Mouse (Mus musculus) embryonic facial prominence, embryonic 13.5 days (tissue): ENCODE data around the gene Ppm1h. TPM values are rescaled to one million over a fixed set of nuclear protein-coding genes. Genes with fewer than 3 reads are reported as not detected.
A peak's percentile ranks its signal among the peaks of the same experiment; 100 is the strongest.

ENCODE experiments used
- ATAC-seq: fragments of 200-750 bp; cut with Nextera tagmentation; 2 replicates; pipeline ENCODE4 v1.8.0; 2017; ENCODE audit warnings: low read depth; ENCODE audit not compliant: insufficient number of reproducible peaks, insufficient read depth, low FRiP score, low TSS enrichment
- H3K27ac ChIP-seq: fragments of 300-500 bp; sonication (generic); 2 replicates; pipeline ENCODE4 v1.5.1; 2015; ENCODE audit warnings: moderate library complexity, mild to moderate bottlenecking, inconsistent platforms
- H3K27me3 ChIP-seq: fragments of 300-500 bp; sonication (generic); 2 replicates; pipeline ENCODE4 v1.6.1; 2015; ENCODE audit warnings: mild to moderate bottlenecking, inconsistent platforms
- H3K36me3 ChIP-seq: fragments of 300-500 bp; sonication (generic); 2 replicates; pipeline ENCODE4 v1.6.1; 2015; ENCODE audit warnings: mild to moderate bottlenecking, inconsistent platforms
- H3K4me1 ChIP-seq: fragments of 300-500 bp; sonication (generic); 2 replicates; pipeline ENCODE4 v1.6.1; 2015; ENCODE audit warnings: inconsistent platforms
- H3K4me2 ChIP-seq: fragments of 300-500 bp; sonication (generic); 2 replicates; pipeline ENCODE4 v1.6.1; 2015; ENCODE audit warnings: moderate library complexity, mild to moderate bottlenecking, inconsistent platforms
- H3K4me3 ChIP-seq: fragments of 300-500 bp; sonication (generic); 2 replicates; pipeline ENCODE4 v1.5.1; 2015; ENCODE audit warnings: mild to moderate bottlenecking, inconsistent platforms
- H3K9ac ChIP-seq: fragments of 300-500 bp; sonication (generic); 2 replicates; pipeline ENCODE4 v1.6.1; 2015; ENCODE audit warnings: mild to moderate bottlenecking, inconsistent platforms
- H3K9me3 ChIP-seq: fragments of 300-500 bp; sonication (generic); 2 replicates; pipeline ENCODE4 v1.6.1; 2016; ENCODE audit warnings: inconsistent platforms
- WGBS: fragments of 180-500 bp; shearing (Covaris S2); methylation state at CpG from one replicate; pipeline ENCODE4 v1.1.7; 2015; ENCODE audit warnings: mixed read lengths; 5-methylcytosine and 5-hydroxymethylcytosine counted together
- polyA plus RNA-seq: library from polyadenylated mRNA; unstranded; fragments of >200 nt; fragmentation: Nextera tagmentation; extraction: Ambion mirVana; gene quantifications from 2 replicates; pipeline ENCODE4 v1.2.1, GENCODE M21; 2015

The Ppm1h gene
- polyA plus RNA-seq, 1 experiment from 2014 or later = 4.0 TPM

GRCm38 (mm10) chr10:122823642-122824041 lies 145.1 kb downstream of the Ppm1h start:
- Histone ChIP-seq H3K27me3 (no peaks in the 10 kb centered on the region), H3K4me1 (peaks cover 22% of the 10 kb centered on the region), H3K27ac (no peak overlapping the region), H3K9ac (no peak overlapping the region), H3K9me3 (no peaks in the 10 kb centered on the region), H3K36me3 (no peaks in the 10 kb centered on the region), H3K4me2 (peak overlapping the region; percentile 37), H3K4me3 (no peak overlapping the region)
- no peak for ATAC-seq
- WGBS = 37% methylated on average over 13 of the region's 13 CpGs

GRCm38 (mm10) chr10:122826696-122827331 lies 148.3 kb downstream of the Ppm1h start:
- peaks cover 31% of the 10 kb centered on the region for H3K4me1 ChIP-seq

GRCm38 (mm10) chr10:122827719-122828414 lies 149.3 kb downstream of the Ppm1h start:
- peak; percentile 16; the same call in 1 of the 2 replicates for ATAC-seq
- Histone ChIP-seq H3K4me3 (no peak overlapping the region), H3K4me2 (no peak overlapping the region), H3K36me3 (no peaks in the 10 kb centered on the region), H3K9ac (no peak overlapping the region), H3K27ac (0 out of 2 replicates have a peak overlapping the region, but pooled peaks have one; percentile 28), H3K9me3 (no peaks in the 10 kb centered on the region), H3K4me1 (peaks cover 31% of the 10 kb centered on the region), H3K27me3 (no peaks in the 10 kb centered on the region)
- 66% methylated on average over 12 of the region's 12 CpGs for WGBS

More at GRCm38 (mm10) chr10:122826696-122827331, 148.3 kb downstream of the Ppm1h start:
- no peak for ATAC-seq
- H3K4me3 ChIP-seq = no peak overlapping the region
- H3K27ac ChIP-seq = no peak overlapping the region
- H3K9ac ChIP-seq = no peak overlapping the region
- H3K36me3 ChIP-seq = no peaks in the 10 kb centered on the region
- no peaks in the 10 kb centered on the region for H3K27me3 ChIP-seq
- no peak overlapping the region for H3K4me2 ChIP-seq
- H3K9me3 ChIP-seq = no peaks in the 10 kb centered on the region
- WGBS = 77% methylated on average over 16 of the region's 16 CpGs

GRCm38 (mm10) chr10:122829801-122830217 lies 151.2 kb downstream of the Ppm1h start:
- no peak for ATAC-seq
- 27% methylated on average over 3 of the region's 3 CpGs for WGBS
- no peaks in the 10 kb centered on the region for H3K36me3 ChIP-seq
- H3K4me3 ChIP-seq = no peak overlapping the region
- H3K4me1 ChIP-seq = peaks cover 22% of the 10 kb centered on the region
- H3K27ac ChIP-seq = peak overlapping the region; percentile 51
- no peaks in the 10 kb centered on the region for H3K27me3 ChIP-seq
- no peak overlapping the region for H3K4me2 ChIP-seq
- no peaks in the 10 kb centered on the region for H3K9me3 ChIP-seq
- H3K9ac ChIP-seq = no peak overlapping the region

GRCm38 (mm10) chr10:122830638-122831037 lies 152.1 kb downstream of the Ppm1h start:
- no peak for ATAC-seq
- no peak overlapping the region for H3K4me3 ChIP-seq
- H3K9me3 ChIP-seq = no peaks in the 10 kb centered on the region
- no peaks in the 10 kb centered on the region for H3K36me3 ChIP-seq
- peak overlapping the region; percentile 51; the same call in 1 of the 2 replicates for H3K27ac ChIP-seq
- H3K27me3 ChIP-seq = no peaks in the 10 kb centered on the region
- H3K4me1 ChIP-seq = peaks cover 22% of the 10 kb centered on the region
- H3K9ac ChIP-seq = no peak overlapping the region
- WGBS = 87% methylated on average over 10 of the region's 10 CpGs
- H3K4me2 ChIP-seq = no peak overlapping the region

GRCm38 (mm10) chr10:122842014-122842413 lies 163.5 kb downstream of the Ppm1h start:
- Histone ChIP-seq H3K4me3 (no peak overlapping the region), H3K27ac (no peak overlapping the region), H3K4me2 (no peak overlapping the region), H3K27me3 (no peaks in the 10 kb centered on the region), H3K4me1 (peaks cover 10% of the 10 kb centered on the region), H3K36me3 (no peaks in the 10 kb centered on the region), H3K9ac (no peak overlapping the region), H3K9me3 (peaks cover 6% of the 10 kb centered on the region; the same call in 1 of the 2 replicates)
- 93% methylated on average over 8 of the region's 8 CpGs for WGBS
- no peak for ATAC-seq

- Histone ChIP-seq H3K4me1 (peaks cover 19% of the 10 kb centered on the region), H3K9ac (no peak overlapping the region), H3K27me3 (no peaks in the 10 kb centered on the region), H3K27ac (no peak overlapping the region), H3K4me2 (no peak overlapping the region), H3K4me3 (no peak overlapping the region), H3K36me3 (no peaks in the 10 kb centered on the region), H3K9me3 (peaks cover 6% of the 10 kb centered on the region; the same call in 1 of the 2 replicates)
- ATAC-seq = no peak
- 88% methylated on average over 8 of the region's 8 CpGs for WGBS
Measured at GRCm38 (mm10) chr10:122842961-122843360, 164.4 kb downstream of the Ppm1h start.

GRCm38 (mm10) chr10:122845471-122845870 lies 166.9 kb downstream of the Ppm1h start:
- H3K4me3 ChIP-seq = no peak overlapping the region
- WGBS = 36% methylated on average over 7 of the region's 7 CpGs
- H3K36me3 ChIP-seq = no peaks in the 10 kb centered on the region
- ATAC-seq = no peak
- H3K27me3 ChIP-seq = no peaks in the 10 kb centered on the region
- H3K27ac ChIP-seq = peak overlapping the region; percentile 74
- no peak overlapping the region for H3K4me2 ChIP-seq
- H3K9me3 ChIP-seq = 0 out of 2 replicates have a peak, but pooled peaks cover 4% of the 10 kb centered on the region
- H3K4me1 ChIP-seq = peaks cover 26% of the 10 kb centered on the region
- H3K9ac ChIP-seq = no peak overlapping the region

GRCm38 (mm10) chr10:122846476-122846875 lies 167.9 kb downstream of the Ppm1h start:
- H3K9ac ChIP-seq = no peak overlapping the region
- H3K4me1 ChIP-seq = peaks cover 26% of the 10 kb centered on the region
- no peaks in the 10 kb centered on the region for H3K9me3 ChIP-seq
- no peak overlapping the region for H3K4me3 ChIP-seq
- H3K27ac ChIP-seq = peak overlapping the region; percentile 74; the same call in 1 of the 2 replicates
- H3K4me2 ChIP-seq = no peak overlapping the region
- no peaks in the 10 kb centered on the region for H3K27me3 ChIP-seq
- WGBS = 96% methylated on average over 1 of the region's 1 CpGs
- no peak for ATAC-seq
- no peaks in the 10 kb centered on the region for H3K36me3 ChIP-seq

- no peak for ATAC-seq
Measured at GRCm38 (mm10) chr10:122848020-122848457, 169.5 kb downstream of the Ppm1h start.

GRCm38 (mm10) chr10:122851267-122852160 lies 173.0 kb downstream of the Ppm1h start:
- H3K4me3 ChIP-seq = no peak overlapping the region
- H3K27ac ChIP-seq = no peak overlapping the region
- H3K9me3 ChIP-seq = no peaks in the 10 kb centered on the region
- WGBS = 85% methylated on average over 16 of the region's 16 CpGs
- H3K4me2 ChIP-seq = no peak overlapping the region
- H3K4me1 ChIP-seq = peaks cover 32% of the 10 kb centered on the region
- no peak overlapping the region for H3K9ac ChIP-seq
- H3K36me3 ChIP-seq = no peaks in the 10 kb centered on the region
- no peaks in the 10 kb centered on the region for H3K27me3 ChIP-seq
- no peak for ATAC-seq

More at GRCm38 (mm10) chr10:122848020-122848457, 169.5 kb downstream of the Ppm1h start:
- Histone ChIP-seq H3K9ac (no peak overlapping the region), H3K27me3 (no peaks in the 10 kb centered on the region), H3K4me1 (peaks cover 26% of the 10 kb centered on the region), H3K4me2 (no peak overlapping the region), H3K9me3 (no peaks in the 10 kb centered on the region), H3K27ac (peak overlapping the region; percentile 58), H3K36me3 (no peaks in the 10 kb centered on the region), H3K4me3 (no peak overlapping the region)
- 23% methylated on average over 2 of the region's 2 CpGs for WGBS
